Mouse (Mus musculus) cerebellum, adult 9-11 months (tissue): ENCODE results near the gene Dstn.

Experiments used
- DNase-seq: peaks from one replicate; pipeline ENCODE4 v3.0.0; 2022

Dstn gene

DNA sequence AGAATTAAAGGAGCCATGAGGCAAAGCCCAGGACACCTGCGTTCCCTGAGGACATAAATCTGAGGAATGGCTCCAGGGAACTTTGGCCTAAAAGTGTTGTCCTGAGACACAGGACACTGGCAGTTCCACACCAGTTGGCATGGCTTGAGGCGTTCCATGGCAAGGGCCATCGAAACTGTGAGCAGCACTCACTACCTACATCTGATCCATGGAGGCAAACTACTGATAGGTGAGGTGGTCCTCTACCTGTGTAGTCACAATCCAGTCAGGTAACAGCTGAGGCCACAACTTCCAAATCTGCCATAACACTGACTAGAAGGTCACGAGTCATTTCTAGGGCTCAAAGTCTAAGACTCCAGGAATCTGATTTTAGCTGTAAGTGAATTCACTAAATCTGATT lies 40.6 kb downstream of the Dstn start:
- DNase-seq, result no peak

DNA sequence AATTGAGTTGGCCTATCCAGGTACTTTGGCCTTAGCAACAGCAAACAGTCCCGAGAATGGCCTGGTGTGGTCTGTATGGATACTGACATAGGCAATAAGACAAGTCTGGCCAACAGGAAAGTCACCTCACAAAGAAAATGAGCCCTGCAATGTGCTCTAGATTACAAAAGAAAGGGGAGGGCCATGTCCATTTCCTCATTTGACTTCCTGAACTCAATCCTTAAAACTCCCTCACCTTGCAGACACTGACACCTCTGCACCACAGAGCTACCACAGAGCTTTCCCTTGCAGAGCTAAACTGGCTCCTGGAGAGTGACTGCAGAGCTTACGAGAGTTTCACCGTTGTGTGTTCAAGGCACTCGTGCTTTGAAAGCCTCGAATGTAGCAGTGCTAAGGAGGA lies 47.1 kb downstream of the Dstn start:
- no peak for DNase-seq

DNA sequence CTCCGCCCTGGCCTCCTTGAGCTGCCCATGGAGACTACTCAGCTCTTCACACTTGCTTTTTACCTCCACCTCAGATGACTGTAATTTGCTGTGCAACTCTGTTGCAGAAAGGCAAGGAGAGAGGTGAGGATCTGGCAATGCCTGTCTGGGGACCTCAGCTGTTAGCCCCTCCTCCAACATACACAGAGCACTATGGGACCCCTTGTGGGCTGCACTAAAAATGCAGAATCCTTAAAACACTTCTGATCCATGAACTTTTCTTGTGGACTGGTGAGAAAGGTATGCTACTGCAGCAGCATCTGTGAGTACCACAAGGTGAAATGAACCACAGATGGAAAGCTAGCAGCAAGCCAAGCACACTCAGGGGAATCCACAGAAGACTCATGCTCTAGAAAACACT lies 48.2 kb downstream of the Dstn start:
- no peak for DNase-seq

DNA sequence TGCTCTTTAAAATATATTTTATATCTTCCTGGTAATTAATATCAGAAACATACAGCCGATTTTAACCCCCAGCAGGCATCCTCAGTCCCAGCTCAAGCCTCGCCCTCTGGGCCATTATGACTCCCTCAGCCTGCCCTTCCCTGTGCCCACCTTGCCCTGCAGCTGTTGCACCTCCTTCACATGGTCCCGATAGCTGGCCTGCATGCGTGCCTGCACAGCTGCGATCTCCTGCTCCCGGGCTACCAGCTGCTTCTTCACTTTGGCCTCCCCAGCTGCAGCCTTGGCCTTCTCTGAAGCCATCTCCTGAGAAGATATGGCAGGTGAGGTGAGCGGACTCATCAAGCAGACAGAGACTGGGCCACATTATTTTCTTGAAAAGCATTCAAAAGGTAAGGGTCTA lies 54.1 kb downstream of the Dstn start:
- no peak for DNase-seq

DNA sequence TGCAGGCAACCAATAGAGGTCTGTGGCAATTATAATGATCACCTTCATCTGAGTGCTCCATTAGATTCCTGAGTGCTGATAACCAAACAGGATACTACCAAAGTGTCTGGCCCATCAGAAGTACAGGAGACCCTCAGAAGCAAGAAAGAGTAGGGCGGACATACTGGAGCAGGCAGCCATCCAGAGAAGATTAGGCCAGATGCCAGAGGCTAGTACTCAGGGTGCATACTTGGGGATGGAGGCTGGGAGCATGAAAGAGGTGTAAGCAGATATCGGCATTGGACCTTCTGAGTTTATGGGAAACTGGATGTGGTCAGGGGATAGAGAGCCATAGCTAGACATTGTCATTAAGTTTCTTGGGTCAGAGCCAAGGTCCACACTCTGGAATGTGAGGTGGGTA lies 55.7 kb downstream of the Dstn start:
- no peak for DNase-seq

DNA sequence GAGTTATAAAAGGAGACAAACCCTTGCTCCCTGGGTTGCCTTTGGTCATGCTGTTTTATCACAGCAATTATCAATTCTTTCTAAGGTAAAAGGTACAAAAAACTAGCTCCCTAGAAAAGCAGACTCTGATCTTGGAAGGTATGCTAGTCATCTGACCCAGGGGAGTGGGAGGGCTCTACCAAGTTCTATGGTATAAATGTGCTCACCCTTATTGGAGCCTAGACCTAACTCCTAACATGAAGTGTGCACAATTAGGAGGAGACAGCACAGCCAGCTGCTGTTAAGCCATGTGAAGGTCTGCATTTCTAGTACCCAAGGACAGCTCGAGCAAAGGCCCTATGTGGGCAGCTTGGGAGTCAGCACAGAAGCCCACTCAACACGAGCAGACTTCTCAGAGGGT lies 56.8 kb downstream of the Dstn start:
- DNase-seq, result no peak

DNA sequence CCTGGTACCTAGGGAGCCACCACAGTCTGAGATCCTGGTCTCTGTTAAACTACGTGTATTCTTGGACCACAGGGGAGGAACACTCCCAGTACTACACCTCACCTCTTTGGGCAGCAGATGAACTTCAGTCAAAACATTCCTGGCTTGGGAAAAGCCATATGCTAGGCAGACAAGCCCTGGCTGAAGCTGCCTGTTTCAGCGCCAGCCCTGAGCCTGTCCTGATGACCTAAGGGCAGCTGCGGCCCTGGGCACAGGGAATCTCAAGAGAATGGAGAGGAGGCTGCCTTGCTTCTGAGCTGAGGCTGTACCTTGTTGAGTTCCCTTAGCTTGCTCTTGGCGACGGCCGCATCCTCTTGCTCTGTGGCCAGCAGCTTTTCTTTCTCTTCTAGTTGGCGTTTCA lies 58.0 kb downstream of the Dstn start:
- DNase-seq, result peak; percentile 77

DNA sequence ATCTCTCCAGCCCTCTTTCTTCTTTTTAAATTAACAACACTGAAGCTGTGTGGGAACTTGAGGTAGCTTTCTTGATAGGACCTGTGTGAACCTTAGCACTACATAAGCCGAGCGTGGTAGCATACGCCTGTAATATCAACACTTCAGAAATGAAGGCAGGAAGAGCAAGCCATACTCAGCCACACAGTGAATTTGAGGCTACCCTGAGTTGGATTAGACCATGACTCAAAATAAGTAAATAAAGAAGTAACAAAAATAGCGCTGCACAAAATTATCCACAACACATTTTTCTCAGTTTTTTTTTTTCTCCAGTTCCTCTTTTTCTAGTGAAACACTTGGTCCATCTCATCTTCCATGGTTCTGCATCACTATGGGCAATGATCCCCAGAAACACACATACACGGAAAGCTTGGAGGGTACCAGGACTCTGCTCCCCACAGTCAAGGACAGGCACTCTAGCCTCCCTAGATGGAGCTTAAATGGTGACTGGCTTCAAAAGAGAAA lies 60.1 kb downstream of the Dstn start:
- no peak for DNase-seq

DNA sequence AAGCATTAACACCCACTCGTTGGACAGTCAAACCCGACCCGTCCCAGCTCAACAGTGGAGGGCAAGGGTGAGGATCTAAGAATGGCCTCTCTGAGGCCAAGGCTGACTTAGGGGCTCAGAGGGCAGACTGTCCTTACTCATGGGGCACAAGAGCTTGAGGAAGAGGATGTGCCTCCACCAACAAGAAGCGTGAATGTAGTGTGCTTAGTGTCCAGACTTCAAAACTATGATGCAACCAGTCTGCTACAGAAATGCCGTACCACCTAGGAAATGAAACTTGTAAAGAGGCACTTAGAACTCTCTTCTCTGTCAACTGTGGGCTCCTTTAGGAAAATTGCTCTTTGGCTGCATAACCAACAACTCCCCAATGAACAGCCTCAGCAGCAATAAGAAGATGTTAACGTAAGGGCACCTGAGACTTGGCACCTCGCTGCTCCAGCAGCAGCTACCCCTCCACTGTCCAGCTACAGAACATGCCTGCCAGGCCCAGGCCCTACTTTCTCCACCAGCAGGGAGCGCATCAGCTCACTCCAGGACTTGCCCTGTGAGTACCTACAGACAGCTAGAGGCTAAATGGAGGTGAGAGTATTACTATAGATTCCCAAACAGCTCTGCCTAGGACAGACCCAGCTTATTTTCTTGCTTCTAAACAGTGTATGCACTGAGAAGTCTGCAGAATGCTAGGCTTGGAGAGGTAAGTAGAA lies 63.5 kb downstream of the Dstn start:
- no peak for DNase-seq

DNA sequence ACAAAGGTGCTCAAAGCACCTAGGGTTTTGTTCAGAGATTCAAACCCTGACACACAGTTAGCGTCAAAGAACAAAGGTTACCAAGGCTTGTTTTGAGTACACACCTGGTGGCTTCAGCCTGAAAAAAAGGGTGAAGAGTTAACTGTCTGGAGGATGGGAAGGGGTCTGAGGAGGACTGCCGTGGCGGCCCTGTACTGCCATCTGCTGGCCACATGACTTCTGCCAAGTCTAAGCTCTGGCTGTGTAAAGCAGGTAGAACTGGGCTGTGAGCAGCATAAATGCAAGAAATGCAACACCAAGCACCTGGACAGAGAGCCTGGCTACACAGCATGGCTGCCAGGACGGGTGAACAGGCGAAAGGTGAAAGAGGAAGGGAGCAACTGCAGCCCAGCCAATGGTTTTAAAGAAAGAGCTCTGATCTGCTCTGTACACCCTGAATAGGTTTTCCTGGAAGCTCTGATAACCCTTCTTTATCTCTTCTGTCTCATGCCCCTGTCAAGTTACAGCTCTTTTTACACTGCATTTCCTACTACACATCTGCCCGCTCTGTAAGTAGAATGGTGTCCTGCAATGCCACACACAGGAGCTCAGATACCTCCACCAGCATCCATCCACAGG lies 65.8 kb downstream of the Dstn start:
- DNase-seq, result peak; percentile 49

DNA sequence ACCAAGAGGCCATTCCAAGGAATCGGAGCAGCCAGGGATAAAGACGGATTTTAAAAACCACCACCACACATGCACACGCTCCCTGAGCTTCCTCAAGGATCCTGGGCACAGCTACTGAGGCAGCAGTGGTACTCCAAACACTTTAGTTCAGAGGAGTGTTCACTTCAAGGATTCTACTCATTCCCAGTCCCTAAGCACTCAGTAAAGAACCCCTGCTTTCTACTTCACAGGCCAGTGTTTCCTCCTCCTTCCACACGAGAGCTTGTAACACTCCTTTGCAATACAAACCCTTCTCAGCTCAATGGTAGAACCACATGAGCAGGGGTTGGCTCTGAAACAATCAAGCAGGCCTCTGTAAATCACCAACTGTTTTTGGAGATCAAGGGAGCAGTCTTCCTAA lies 67.0 kb downstream of the Dstn start:
- DNase-seq, result no peak

DNA sequence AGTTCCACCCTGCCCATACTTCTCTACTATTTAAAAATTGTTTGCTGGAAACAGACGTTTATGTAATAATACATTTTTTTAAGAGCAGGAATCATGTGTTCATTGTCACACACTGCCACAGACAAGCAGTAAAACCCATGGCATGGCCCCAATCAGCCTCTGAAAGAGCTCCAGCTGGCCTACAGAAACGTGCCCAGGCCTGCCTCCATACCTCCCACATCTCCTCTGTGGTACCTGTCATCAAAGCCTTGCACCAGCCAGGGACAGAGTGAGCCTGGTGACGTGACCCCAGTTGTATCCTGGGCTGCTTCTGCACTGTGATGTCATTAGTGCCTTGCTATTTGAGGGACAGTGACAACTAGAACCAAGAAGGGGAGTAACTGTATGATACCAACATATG lies 67.8 kb downstream of the Dstn start:
- peak; percentile 35 for DNase-seq

DNA sequence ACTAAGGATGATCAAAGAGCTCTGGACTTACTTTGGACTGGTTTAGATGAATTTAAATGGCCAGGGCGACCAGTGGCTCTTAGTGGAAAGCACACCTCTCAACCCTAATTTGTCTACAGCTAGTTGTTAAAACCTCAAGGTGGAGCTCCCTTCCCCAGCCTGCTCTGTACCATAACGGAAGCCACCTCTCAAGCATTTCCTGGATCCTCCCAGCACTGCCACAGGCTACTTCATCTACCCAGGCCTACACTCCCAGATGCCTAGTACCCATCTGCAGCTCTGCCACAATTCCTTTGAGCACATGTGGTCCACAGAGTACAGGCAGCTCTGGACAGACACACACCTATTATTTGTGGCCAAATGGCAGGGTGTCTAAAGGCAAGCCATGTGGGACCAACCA lies 68.4 kb downstream of the Dstn start:
- no peak for DNase-seq

DNA sequence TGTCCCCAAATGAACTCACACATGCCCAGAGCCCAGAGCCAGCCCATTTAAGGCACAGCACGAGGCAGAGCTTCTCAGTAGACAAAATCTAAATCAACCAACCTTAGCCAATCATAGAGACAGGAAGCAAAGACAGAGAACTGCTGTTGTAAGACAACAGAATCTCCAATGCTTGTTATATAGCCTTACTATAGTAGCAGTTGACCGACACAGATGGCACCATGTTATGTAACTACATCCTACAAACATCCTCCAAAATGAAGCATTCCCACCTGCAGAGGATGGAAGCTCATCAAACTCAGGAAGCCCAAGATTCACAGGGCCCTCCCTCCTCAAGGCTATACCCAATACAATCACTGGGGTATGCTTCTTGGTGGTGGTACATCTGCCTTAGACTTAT lies 72.4 kb downstream of the Dstn start:
- peak; percentile 27 for DNase-seq

DNA sequence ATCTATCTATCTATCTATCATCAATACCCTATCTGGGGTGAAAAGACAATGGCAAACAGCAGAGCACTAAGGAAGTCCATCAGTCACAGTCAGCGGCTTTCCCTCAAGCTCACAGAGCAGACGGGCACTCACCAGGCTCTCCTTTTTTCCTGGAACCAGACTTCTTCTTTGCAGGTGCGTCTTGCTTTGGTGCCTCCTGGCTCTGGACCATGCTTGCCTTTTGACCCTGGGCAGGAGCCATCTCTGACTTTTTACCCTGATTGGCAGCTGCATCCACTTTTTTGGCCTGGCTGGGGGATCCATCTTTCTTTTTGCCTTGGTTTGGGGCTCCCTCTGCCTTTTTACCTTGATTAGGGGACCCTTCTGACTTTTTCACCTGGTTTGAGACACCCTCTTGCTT lies 72.9 kb downstream of the Dstn start:
- DNase-seq, result peak; percentile 36

DNA sequence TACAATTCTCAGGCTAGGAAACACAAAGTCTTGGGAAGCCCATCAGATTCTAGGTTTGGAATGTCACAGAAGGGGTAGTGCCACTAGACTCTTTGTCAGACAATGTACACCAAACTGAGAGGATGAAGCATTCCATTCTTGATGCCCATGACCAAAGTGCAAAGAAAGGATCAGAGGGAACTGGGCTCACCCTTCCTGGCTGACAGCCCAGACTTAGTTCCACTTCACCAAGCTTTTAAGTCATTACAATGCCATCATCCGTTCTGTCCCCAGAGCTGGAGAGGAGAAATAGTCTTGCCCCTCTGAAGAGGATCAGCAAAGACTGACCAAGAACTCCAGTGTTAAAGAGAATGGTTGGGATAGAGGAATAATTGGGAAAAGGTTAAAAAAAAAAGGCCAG lies 75.9 kb downstream of the Dstn start:
- no peak for DNase-seq

DNA sequence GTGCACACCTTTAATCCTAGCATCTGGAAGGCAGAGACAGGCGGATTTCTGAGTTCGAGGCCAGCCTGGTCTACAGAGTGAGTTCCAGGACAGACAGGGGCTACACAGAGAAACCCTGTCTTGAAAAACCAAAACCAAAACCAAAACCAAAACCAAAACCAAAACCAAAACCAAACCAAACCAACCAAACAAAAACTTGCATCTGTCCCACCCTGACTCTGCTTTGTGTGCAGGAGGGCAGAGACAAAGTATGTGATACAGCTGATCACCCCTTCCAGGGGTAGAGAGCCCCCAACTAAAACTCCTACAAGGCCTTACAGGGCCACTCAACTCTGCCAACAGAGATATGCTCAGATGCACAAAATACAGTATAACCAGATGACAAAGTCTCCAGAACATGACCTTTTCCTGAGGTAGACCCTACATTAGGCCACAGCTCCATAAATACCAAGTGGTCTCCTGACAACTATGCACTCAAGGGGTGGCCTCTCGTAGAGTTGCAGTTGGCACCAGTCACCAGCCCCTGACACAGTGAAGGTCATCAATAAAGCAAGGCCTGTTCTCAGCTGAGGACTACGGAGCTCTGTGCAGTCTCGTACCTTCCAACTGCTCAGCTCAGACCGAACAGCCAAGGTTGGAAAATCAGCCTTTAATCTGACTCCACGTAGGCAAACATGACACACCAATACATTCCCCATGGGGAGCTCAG lies 77.0 kb downstream of the Dstn start:
- no peak for DNase-seq
